Mouse (Mus musculus): ENCODE data around the gene Mkrn1. TPM values are rescaled to one million over a fixed set of nuclear protein-coding genes. Genes with fewer than 3 reads are reported as not detected.

The Mkrn1 gene
- polyA plus RNA-seq, 1 experiment, result 44.3 TPM

DNA sequence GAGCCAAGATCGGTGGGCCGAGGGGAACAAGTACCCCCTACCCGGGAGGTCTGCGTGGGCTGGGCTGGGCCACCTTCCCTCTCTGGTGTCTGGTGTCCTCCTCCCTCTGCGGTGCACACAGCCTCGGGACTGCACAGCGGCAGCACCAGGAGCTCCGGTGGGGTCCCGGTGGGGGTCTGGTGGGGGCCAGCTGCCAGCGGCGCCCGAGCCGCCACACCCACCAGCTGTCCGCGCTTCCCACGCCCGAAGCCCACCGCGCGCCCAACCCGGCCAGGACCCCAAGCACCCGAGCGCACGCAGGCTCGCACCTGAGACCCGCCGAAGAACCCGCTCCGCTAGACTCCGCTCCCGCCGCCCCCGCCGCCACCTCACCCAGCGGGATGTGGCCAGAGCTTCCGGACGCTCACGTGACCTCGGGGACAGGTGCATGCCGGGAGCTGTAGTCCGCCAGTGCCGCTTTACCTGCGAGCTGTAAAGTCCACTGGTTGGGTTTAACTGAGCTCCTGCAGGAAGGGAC lies 42.9 kb downstream of the Mkrn1 start, which contains the start of gene Slc37a3:
Slc37a3 (minus strand) TSS at position 365 of the 517 bp plus-strand sequence.
- H3K4me3 ChIP-seq (ENCODE audit: control insufficient read depth, insufficient read depth, low read length), result peak within 1 kb of the TSS; percentile 94
- no peak within 1 kb of the TSS for H3K27ac ChIP-seq (ENCODE audit: control insufficient read depth, insufficient read depth, low read length)
- no peak for TF ChIP-seq CTCF (IDR thresholded peaks at IDR 0.05; ENCODE audit: borderline replicate concordance, control insufficient read depth, extremely low read depth, insufficient read depth, low read length, poor library complexity)
- TF ChIP-seq POLR2A (IDR thresholded peaks at IDR 0.05; ENCODE audit: control insufficient read depth, extremely low read depth, insufficient read depth, low read length, poor library complexity), result peak; percentile 81
- H3K36me3 ChIP-seq (ENCODE audit: control insufficient read depth, insufficient read depth, low read length), result peaks cover 3% of the 10 kb centered on the region; the same call in 1 of the 2 replicates
- under 1% methylated on average over 43 of the region's 43 CpGs for WGBS
- peak; percentile 95 for DNase-seq
- H3K4me1 ChIP-seq (replicated peaks; ENCODE audit: control insufficient read depth, insufficient read depth, low read length), result peaks cover 37% of the 10 kb centered on the region
- no peaks in the 10 kb centered on the region for H3K27me3 ChIP-seq (ENCODE audit: control insufficient read depth, insufficient read depth, low read length)

DNA sequence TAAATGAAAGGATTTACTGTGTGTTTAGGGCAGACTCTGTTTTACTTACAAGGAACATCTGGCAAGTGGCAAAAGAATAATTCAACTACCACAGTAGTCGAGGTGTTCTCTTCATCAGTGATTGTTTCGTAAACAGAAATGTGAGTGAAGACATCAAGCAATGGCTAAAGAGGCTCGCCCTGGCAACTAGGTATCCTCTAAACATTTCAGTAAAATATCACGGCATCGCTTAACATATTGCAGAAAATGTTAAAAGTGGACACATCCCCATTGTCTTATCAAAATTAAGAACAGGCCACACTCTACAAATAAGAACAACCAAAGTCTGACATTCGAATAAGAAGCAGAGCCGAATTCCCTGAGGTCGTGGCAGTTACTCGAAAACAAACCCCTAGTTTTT lies 43.5 kb downstream of the Mkrn1 start:
- TF ChIP-seq CTCF (IDR thresholded peaks at IDR 0.05; ENCODE audit: borderline replicate concordance, control insufficient read depth, extremely low read depth, insufficient read depth, low read length, poor library complexity), result no peak
- TF ChIP-seq POLR2A (IDR thresholded peaks at IDR 0.05; ENCODE audit: control insufficient read depth, extremely low read depth, insufficient read depth, low read length, poor library complexity), result no peak
- Histone ChIP-seq H3K27ac (ENCODE audit: control insufficient read depth, insufficient read depth, low read length) (no peak overlapping the region), H3K4me3 (ENCODE audit: control insufficient read depth, insufficient read depth, low read length) (peak overlapping the region; percentile 94), H3K27me3 (ENCODE audit: control insufficient read depth, insufficient read depth, low read length) (no peaks in the 10 kb centered on the region), H3K4me1 (replicated peaks; ENCODE audit: control insufficient read depth, insufficient read depth, low read length) (peaks cover 41% of the 10 kb centered on the region), H3K36me3 (ENCODE audit: control insufficient read depth, insufficient read depth, low read length) (peaks cover 3% of the 10 kb centered on the region; the same call in 1 of the 2 replicates)
- 27% methylated on average over 9 of the region's 9 CpGs for WGBS
- no peak for DNase-seq

DNA sequence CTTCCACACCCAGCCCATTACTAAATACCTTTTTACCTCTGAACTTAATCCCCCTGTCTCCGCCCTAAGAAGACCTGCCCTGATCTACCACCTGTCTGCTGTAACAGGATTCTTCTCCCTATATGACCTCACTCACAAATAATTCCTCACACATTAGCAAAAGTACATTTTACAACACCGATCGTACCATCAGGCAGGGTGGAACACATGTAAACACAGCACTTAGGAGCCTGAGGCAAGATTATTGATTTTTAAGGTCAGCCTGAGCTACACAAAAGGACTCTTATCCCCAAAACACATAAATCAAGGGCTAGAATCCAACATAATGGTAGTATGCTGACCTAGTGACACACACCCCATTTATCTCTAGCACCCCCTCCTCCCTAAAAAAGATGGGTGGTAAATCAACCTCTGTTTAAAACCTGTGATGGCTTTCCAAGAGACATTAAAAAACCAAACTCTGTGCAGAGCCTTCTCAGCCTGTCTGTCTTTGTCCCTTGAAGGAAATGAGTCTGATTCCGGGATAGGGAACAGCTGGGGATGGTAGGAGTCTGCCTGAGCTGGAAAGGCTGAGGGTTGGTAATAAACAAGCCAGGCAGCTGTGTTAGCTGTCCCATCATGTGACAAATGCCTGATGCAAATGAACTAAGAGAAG lies 46.8 kb downstream of the Mkrn1 start:
- no peak for DNase-seq
- 92% methylated on average over 4 of the region's 4 CpGs for WGBS
- no peak for TF ChIP-seq CTCF (IDR thresholded peaks at IDR 0.05; ENCODE audit: borderline replicate concordance, control insufficient read depth, extremely low read depth, insufficient read depth, low read length, poor library complexity)
- no peak for TF ChIP-seq POLR2A (IDR thresholded peaks at IDR 0.05; ENCODE audit: control insufficient read depth, extremely low read depth, insufficient read depth, low read length, poor library complexity)
- Histone ChIP-seq H3K4me1 (replicated peaks; ENCODE audit: control insufficient read depth, insufficient read depth, low read length) (peaks cover 19% of the 10 kb centered on the region), H3K4me3 (ENCODE audit: control insufficient read depth, insufficient read depth, low read length) (no peak overlapping the region), H3K27ac (ENCODE audit: control insufficient read depth, insufficient read depth, low read length) (no peak overlapping the region), H3K36me3 (ENCODE audit: control insufficient read depth, insufficient read depth, low read length) (peaks cover 3% of the 10 kb centered on the region; the same call in 1 of the 2 replicates), H3K27me3 (ENCODE audit: control insufficient read depth, insufficient read depth, low read length) (no peaks in the 10 kb centered on the region)

DNA sequence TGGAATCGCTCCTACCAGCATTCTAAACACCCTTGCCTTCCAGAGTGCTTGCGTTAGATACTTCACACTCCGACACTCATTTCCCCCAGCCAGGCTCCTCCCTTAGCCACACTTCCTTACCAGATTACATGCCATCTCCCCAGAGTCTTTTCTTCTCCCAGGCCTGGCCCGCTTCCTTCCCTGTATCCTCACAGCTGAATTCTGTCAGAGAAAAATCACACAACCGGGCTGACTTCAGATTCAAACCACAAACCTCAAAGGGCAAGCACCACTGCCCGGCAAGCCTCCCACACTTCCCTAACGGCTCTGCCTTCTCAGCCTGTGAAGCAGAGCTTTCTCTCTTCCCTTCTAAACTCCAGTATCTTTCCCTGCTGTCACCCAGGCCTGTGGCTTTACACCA lies 47.5 kb downstream of the Mkrn1 start:
- no peak for DNase-seq
- TF ChIP-seq POLR2A (IDR thresholded peaks at IDR 0.05; ENCODE audit: control insufficient read depth, extremely low read depth, insufficient read depth, low read length, poor library complexity) (no peak), CTCF (IDR thresholded peaks at IDR 0.05; ENCODE audit: borderline replicate concordance, control insufficient read depth, extremely low read depth, insufficient read depth, low read length, poor library complexity) (no peak)
- Histone ChIP-seq H3K4me3 (ENCODE audit: control insufficient read depth, insufficient read depth, low read length) (no peak overlapping the region), H3K27me3 (ENCODE audit: control insufficient read depth, insufficient read depth, low read length) (no peaks in the 10 kb centered on the region), H3K27ac (ENCODE audit: control insufficient read depth, insufficient read depth, low read length) (no peak overlapping the region), H3K4me1 (replicated peaks; ENCODE audit: control insufficient read depth, insufficient read depth, low read length) (peaks cover 18% of the 10 kb centered on the region), H3K36me3 (ENCODE audit: control insufficient read depth, insufficient read depth, low read length) (peaks cover 3% of the 10 kb centered on the region; the same call in 1 of the 2 replicates)
- WGBS, result 6% methylated on average over 7 of the region's 7 CpGs

DNA sequence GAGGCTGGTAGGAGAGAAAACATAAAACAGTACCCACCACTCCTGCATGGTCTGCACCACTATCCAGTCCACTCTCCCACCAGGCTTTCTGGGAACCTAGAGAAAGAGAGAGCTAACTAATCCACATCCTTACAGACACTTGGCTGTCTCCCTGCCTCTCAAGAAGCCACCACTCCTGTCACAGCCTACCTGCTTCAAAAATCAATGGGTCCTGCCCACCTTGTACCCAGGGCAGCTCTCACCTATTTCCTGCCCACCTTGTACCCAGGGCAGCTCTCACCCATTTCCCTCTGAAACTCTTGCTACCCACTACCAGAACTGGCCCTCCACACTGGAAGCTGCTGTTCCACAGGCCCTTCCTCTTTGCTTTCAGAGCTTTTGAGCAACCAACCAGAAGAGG lies 48.2 kb downstream of the Mkrn1 start:
- H3K4me3 ChIP-seq (ENCODE audit: control insufficient read depth, insufficient read depth, low read length), result no peak overlapping the region
- DNase-seq, result no peak
- peaks cover 17% of the 10 kb centered on the region for H3K4me1 ChIP-seq (replicated peaks; ENCODE audit: control insufficient read depth, insufficient read depth, low read length)
- no peak for TF ChIP-seq POLR2A (IDR thresholded peaks at IDR 0.05; ENCODE audit: control insufficient read depth, extremely low read depth, insufficient read depth, low read length, poor library complexity)
- no peak for TF ChIP-seq CTCF (IDR thresholded peaks at IDR 0.05; ENCODE audit: borderline replicate concordance, control insufficient read depth, extremely low read depth, insufficient read depth, low read length, poor library complexity)
- H3K36me3 ChIP-seq (ENCODE audit: control insufficient read depth, insufficient read depth, low read length), result peaks cover 3% of the 10 kb centered on the region; the same call in 1 of the 2 replicates
- H3K27ac ChIP-seq (ENCODE audit: control insufficient read depth, insufficient read depth, low read length), result no peak overlapping the region
- H3K27me3 ChIP-seq (ENCODE audit: control insufficient read depth, insufficient read depth, low read length), result no peaks in the 10 kb centered on the region

DNA sequence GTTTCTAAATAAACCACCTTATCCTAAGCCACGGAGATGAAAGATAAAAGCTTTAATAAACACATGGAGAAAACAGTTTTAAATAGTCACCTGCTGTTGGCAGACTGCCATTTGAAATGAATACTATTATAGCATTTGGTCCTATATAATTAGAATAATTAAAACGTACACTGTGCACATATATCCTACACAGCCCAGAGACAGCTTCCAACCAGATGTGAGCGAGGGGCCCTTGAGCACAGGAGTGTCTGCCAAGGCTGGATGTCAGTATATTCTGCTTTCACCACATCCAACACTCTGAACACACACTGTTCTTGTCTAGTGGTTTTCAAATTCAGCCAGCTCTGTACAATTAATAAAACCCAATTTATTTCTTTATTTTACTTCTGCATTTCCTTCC lies 50.6 kb downstream of the Mkrn1 start:
- Histone ChIP-seq H3K4me3 (ENCODE audit: control insufficient read depth, insufficient read depth, low read length) (no peak overlapping the region), H3K27me3 (ENCODE audit: control insufficient read depth, insufficient read depth, low read length) (no peaks in the 10 kb centered on the region), H3K27ac (ENCODE audit: control insufficient read depth, insufficient read depth, low read length) (no peak overlapping the region), H3K4me1 (replicated peaks; ENCODE audit: control insufficient read depth, insufficient read depth, low read length) (peaks cover 14% of the 10 kb centered on the region), H3K36me3 (ENCODE audit: control insufficient read depth, insufficient read depth, low read length) (peaks cover 14% of the 10 kb centered on the region; the same call in 1 of the 2 replicates)
- DNase-seq, result no peak
- WGBS, result 86% methylated on average over 3 of the region's 3 CpGs
- TF ChIP-seq POLR2A (IDR thresholded peaks at IDR 0.05; ENCODE audit: control insufficient read depth, extremely low read depth, insufficient read depth, low read length, poor library complexity) (no peak), CTCF (IDR thresholded peaks at IDR 0.05; ENCODE audit: borderline replicate concordance, control insufficient read depth, extremely low read depth, insufficient read depth, low read length, poor library complexity) (no peak)
